Mouse (Mus musculus): ENCODE measurements around the gene Cdc42se1. TPM values are rescaled to one million over a fixed set of nuclear protein-coding genes. Genes with fewer than 3 reads are reported as not detected.

Gene Cdc42se1
- polyA plus RNA-seq, 1 experiment from 2014 or later: 123 TPM

DNA sequence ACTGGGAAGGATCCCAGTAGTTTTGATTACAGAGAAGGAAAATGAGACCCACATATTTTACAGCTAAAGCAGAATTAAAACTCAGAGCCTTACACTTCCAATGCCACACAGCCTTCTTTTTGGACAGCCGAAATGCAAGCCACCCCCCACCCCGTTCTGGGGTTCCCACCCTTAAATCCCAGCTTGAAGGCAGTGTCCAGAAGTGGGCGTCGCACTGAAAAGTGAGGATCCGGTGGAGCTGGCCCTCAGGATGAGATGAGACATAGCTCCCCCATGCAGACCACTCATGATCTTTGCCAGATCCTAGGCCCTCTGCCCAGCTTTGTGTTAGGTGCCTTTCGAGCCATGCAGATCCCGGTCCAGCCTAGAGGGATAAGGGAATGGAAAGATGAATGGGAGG, 13.0 kb downstream of the Cdc42se1 start, which contains the start of gene Gm128:
Gene Gm128, minus strand, starts transcription at position 101 of the 400 bp plus-strand sequence.
- 80% methylated on average over 7 of the region's 7 CpGs for WGBS
- Histone ChIP-seq H3K4me2 (ENCODE audit: low read depth, low read length) (peak within 1 kb of the TSS; percentile 24; the same call in 1 of the 2 replicates), H3K9ac (ENCODE audit: low read length) (peak within 1 kb of the TSS; percentile 39; the same call in 1 of the 2 replicates)

GRCm38 (mm10) chr3:95243086-95243485, 14.6 kb downstream of the Cdc42se1 start:
- no peak for ATAC-seq (ENCODE audit: low read depth)
- Histone ChIP-seq H3K27ac (ENCODE audit: low read length) (no peak overlapping the region), H3K27me3 (ENCODE audit: control insufficient read depth, insufficient read depth, low read depth, low read length) (no peaks in the 10 kb centered on the region), H3K4me1 (replicated peaks; ENCODE audit: control insufficient read depth, insufficient read depth, low read length) (peaks cover 5% of the 10 kb centered on the region), H3K9ac (ENCODE audit: low read length) (no peak overlapping the region), H3K4me2 (ENCODE audit: low read depth, low read length) (no peak overlapping the region), H3K36me3 (ENCODE audit: control insufficient read depth, insufficient read depth, low read length) (peaks cover 10% of the 10 kb centered on the region), H3K9me3 (ENCODE audit: control insufficient read depth, low read length) (no peaks in the 10 kb centered on the region), H3K4me3 (ENCODE audit: low read length) (no peak overlapping the region)
- 71% methylated on average over 2 of the region's 2 CpGs for WGBS

More for the DNA sequence above, 13.0 kb downstream of the Cdc42se1 start, which contains the start of gene Gm128:
- no peaks in the 10 kb centered on the region for H3K9me3 ChIP-seq (ENCODE audit: control insufficient read depth, low read length)
- no peak within 1 kb of the TSS for H3K4me3 ChIP-seq (ENCODE audit: low read length)
- peaks cover 17% of the 10 kb centered on the region for H3K36me3 ChIP-seq (ENCODE audit: control insufficient read depth, insufficient read depth, low read length)
- H3K27me3 ChIP-seq (ENCODE audit: control insufficient read depth, insufficient read depth, low read depth, low read length): no peaks in the 10 kb centered on the region
- peaks cover 5% of the 10 kb centered on the region for H3K4me1 ChIP-seq (replicated peaks; ENCODE audit: control insufficient read depth, insufficient read depth, low read length)
- ATAC-seq (ENCODE audit: low read depth): no peak
- no peak within 1 kb of the TSS for H3K27ac ChIP-seq (ENCODE audit: low read length)

GRCm38 (mm10) chr3:95246465-95247231, 18.1 kb downstream of the Cdc42se1 start:
- Histone ChIP-seq H3K4me3 (ENCODE audit: low read length) (no peak overlapping the region), H3K4me1 (replicated peaks; ENCODE audit: control insufficient read depth, insufficient read depth, low read length) (no peaks in the 10 kb centered on the region), H3K27ac (ENCODE audit: low read length) (no peak overlapping the region), H3K27me3 (ENCODE audit: control insufficient read depth, insufficient read depth, low read depth, low read length) (no peaks in the 10 kb centered on the region), H3K9me3 (ENCODE audit: control insufficient read depth, low read length) (no peaks in the 10 kb centered on the region), H3K36me3 (ENCODE audit: control insufficient read depth, insufficient read depth, low read length) (peaks cover 6% of the 10 kb centered on the region; the same call in 1 of the 2 replicates), H3K4me2 (ENCODE audit: low read depth, low read length) (no peak overlapping the region), H3K9ac (ENCODE audit: low read length) (no peak overlapping the region)
- ATAC-seq (ENCODE audit: low read depth): peak; percentile 64
- WGBS: 71% methylated on average over 5 of the region's 5 CpGs

- Histone ChIP-seq H3K4me3 (ENCODE audit: low read length) (no peak overlapping the region), H3K27me3 (ENCODE audit: control insufficient read depth, insufficient read depth, low read depth, low read length) (no peaks in the 10 kb centered on the region), H3K9me3 (ENCODE audit: control insufficient read depth, low read length) (no peaks in the 10 kb centered on the region), H3K27ac (ENCODE audit: low read length) (no peak overlapping the region), H3K9ac (ENCODE audit: low read length) (no peak overlapping the region), H3K36me3 (ENCODE audit: control insufficient read depth, insufficient read depth, low read length) (peaks cover 6% of the 10 kb centered on the region; the same call in 1 of the 2 replicates), H3K4me2 (ENCODE audit: low read depth, low read length) (no peak overlapping the region), H3K4me1 (replicated peaks; ENCODE audit: control insufficient read depth, insufficient read depth, low read length) (no peaks in the 10 kb centered on the region)
- 61% methylated on average over 1 of the region's 1 CpGs for WGBS
- ATAC-seq (ENCODE audit: low read depth): no peak
Observed at GRCm38 (mm10) chr3:95247660-95248336, 19.3 kb downstream of the Cdc42se1 start.

DNA sequence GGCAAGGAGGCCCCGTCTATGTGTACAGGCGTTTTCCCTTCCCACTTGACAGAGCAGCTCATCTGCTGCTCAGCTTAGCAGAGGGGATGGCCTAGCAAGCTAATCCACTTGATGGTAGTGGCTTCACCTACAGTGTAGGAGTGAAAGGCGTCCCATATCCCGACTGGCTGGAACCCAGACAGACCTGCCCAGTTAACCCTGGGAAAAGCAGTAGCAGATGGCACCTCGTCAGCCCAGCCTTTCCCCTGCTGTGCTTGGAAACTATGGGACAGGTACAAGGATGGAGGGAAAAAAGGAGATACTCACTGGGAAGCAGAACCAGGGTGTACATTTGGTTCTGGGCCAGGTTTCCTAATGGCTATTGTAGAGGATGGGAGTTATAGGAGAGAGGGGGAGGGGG, 21.8 kb downstream of the Cdc42se1 start:
- Histone ChIP-seq H3K9ac (ENCODE audit: low read length) (0 out of 2 replicates have a peak overlapping the region, but pooled peaks have one; percentile 21), H3K9me3 (ENCODE audit: control insufficient read depth, low read length) (no peaks in the 10 kb centered on the region), H3K27ac (ENCODE audit: low read length) (peak overlapping the region; percentile 78; the same call in 1 of the 2 replicates), H3K36me3 (ENCODE audit: control insufficient read depth, insufficient read depth, low read length) (peaks cover 9% of the 10 kb centered on the region), H3K4me1 (replicated peaks; ENCODE audit: control insufficient read depth, insufficient read depth, low read length) (no peaks in the 10 kb centered on the region), H3K4me3 (ENCODE audit: low read length) (no peak overlapping the region), H3K4me2 (ENCODE audit: low read depth, low read length) (peak overlapping the region; percentile 38), H3K27me3 (ENCODE audit: control insufficient read depth, insufficient read depth, low read depth, low read length) (no peaks in the 10 kb centered on the region)
- no peak; the same call in 1 of the 2 replicates for ATAC-seq (ENCODE audit: low read depth)
- 57% methylated on average over 5 of the region's 5 CpGs for WGBS

DNA sequence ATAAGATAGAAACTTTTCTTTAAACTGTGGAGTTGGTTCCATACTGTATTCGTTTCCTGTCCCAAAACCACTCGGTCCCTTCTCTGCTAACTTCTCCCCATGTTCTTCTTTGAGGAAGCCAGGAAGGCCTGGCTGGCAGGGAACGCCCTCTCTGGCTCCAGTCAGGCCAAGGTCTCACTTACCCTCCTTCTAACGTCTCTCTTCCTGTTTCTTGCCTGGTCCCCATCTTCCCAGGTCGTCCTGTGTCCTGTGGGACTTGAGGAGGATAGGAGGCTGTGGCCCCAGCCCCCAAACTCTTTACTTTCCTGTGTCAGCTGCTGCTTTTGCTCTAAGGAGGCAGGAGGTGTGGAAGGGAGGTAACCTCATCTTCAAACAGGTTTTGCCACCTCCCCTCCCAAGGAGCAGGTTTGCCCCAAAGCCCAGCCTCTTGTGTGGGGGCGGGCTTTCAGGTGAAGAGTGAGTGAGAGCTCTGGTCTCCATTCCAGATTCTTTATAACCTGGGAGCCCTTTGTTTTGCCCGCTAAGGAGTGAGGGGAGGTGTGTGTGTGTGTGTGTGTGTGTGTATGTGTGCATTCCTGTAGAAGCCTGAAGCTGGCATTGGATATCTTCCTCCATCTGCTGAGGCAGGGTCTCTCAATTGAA, 22.4 kb downstream of the Cdc42se1 start, which contains the start of gene Bnipl:
Gene Bnipl, minus strand, starts transcription at position 411 of the 642 bp plus-strand sequence.
- Histone ChIP-seq H3K4me3 (ENCODE audit: low read length) (0 out of 2 replicates have a peak within 1 kb of the TSS, but pooled peaks have one; percentile 10), H3K9ac (ENCODE audit: low read length) (peak within 1 kb of the TSS; percentile 38; the same call in 1 of the 2 replicates), H3K9me3 (ENCODE audit: control insufficient read depth, low read length) (no peaks in the 10 kb centered on the region), H3K4me1 (replicated peaks; ENCODE audit: control insufficient read depth, insufficient read depth, low read length) (no peaks in the 10 kb centered on the region), H3K36me3 (ENCODE audit: control insufficient read depth, insufficient read depth, low read length) (peaks cover 7% of the 10 kb centered on the region), H3K4me2 (ENCODE audit: low read depth, low read length) (peak within 1 kb of the TSS; percentile 38), H3K27ac (ENCODE audit: low read length) (peak within 1 kb of the TSS; percentile 78), H3K27me3 (ENCODE audit: control insufficient read depth, insufficient read depth, low read depth, low read length) (no peaks in the 10 kb centered on the region)
- peak; percentile 81 for ATAC-seq (ENCODE audit: low read depth)
- WGBS: 34% methylated on average over 7 of the region's 7 CpGs

GRCm38 (mm10) chr3:95256931-95257330, 28.4 kb downstream of the Cdc42se1 start:
- no peak for ATAC-seq (ENCODE audit: low read depth)
- 89% methylated on average over 5 of the region's 5 CpGs for WGBS
- H3K4me2 ChIP-seq (ENCODE audit: low read depth, low read length): no peak overlapping the region
- no peaks in the 10 kb centered on the region for H3K27me3 ChIP-seq (ENCODE audit: control insufficient read depth, insufficient read depth, low read depth, low read length)
- H3K27ac ChIP-seq (ENCODE audit: low read length): no peak overlapping the region
- peaks cover 41% of the 10 kb centered on the region for H3K36me3 ChIP-seq (ENCODE audit: control insufficient read depth, insufficient read depth, low read length)
- no peaks in the 10 kb centered on the region for H3K4me1 ChIP-seq (replicated peaks; ENCODE audit: control insufficient read depth, insufficient read depth, low read length)
- no peak overlapping the region for H3K4me3 ChIP-seq (ENCODE audit: low read length)
- H3K9ac ChIP-seq (ENCODE audit: low read length): no peak overlapping the region
- H3K9me3 ChIP-seq (ENCODE audit: control insufficient read depth, low read length): no peaks in the 10 kb centered on the region

DNA sequence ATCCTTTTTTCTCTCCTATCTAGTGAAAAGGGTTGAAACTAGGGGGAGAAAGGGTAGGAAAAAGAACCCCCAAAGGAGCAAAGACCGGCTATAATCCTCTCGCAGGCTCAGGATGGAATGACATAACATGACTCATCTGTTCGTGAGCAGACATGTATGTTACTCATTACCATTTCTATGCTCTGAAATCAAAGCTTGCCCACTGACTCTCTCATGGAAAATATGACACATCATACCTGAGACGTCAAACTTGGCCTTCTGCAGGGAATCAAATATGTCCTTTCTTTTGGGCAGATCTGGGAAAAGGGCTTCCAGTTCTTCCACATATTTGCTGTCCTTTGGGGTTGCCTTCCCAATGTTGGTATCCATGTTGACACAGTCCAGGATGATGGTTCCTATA, 33.4 kb downstream of the Cdc42se1 start:
- no peaks in the 10 kb centered on the region for H3K4me1 ChIP-seq (replicated peaks; ENCODE audit: control insufficient read depth, insufficient read depth, low read length)
- ATAC-seq (ENCODE audit: low read depth): no peak
- H3K9me3 ChIP-seq (ENCODE audit: control insufficient read depth, low read length): no peaks in the 10 kb centered on the region
- H3K4me3 ChIP-seq (ENCODE audit: low read length): no peak overlapping the region
- no peaks in the 10 kb centered on the region for H3K27me3 ChIP-seq (ENCODE audit: control insufficient read depth, insufficient read depth, low read depth, low read length)
- 87% methylated on average over 4 of the region's 4 CpGs for WGBS
- no peak overlapping the region for H3K27ac ChIP-seq (ENCODE audit: low read length)
- no peak overlapping the region for H3K9ac ChIP-seq (ENCODE audit: low read length)
- H3K36me3 ChIP-seq (ENCODE audit: control insufficient read depth, insufficient read depth, low read length): peaks cover 41% of the 10 kb centered on the region
- H3K4me2 ChIP-seq (ENCODE audit: low read depth, low read length): no peak overlapping the region
